Mouse (Mus musculus): ENCODE results near the gene Myb. TPM values are rescaled to one million over a fixed set of nuclear protein-coding genes. Genes with fewer than 3 reads are reported as not detected.

Gene Myb
- total and polyA plus RNA-seq, 3 experiments, result 133 to 245 (median 155) TPM

DNA sequence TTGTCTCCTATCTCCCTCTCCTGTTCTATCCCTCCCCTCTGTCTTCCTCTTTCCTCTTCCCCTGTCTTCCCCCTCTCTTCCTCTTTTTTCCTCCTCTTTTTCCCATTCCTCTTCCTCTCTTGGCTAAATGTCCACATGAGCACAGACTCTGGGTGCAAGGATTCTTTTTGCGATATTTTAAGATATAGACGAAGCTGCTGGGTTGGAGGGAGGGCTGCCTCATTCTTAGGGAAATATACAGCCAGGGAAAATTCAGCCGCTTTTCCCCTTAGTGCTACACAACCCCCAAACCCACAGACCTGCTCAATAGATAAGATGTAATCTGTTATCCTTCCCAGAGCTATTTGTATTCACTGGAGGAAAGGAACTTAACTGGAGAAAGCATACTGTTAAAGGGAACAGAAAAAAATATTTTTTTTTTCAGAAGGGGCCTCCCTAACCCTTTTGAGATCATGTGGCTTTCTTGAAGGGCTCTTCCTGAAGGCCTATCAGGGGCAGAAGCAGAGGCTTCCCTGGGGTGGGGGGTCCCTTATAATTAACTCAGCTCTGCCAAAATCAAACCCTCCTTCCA lies 33.2 kb upstream of the Myb start:
- peak overlapping the region; percentile 96 for H3K27ac ChIP-seq (ENCODE audit: control insufficient read depth, low read depth, low read length)
- H3K79me2 ChIP-seq (ENCODE audit: control insufficient read depth, insufficient read depth, low read length, poor library complexity), result no peaks in the 10 kb centered on the region; the same call in 1 of the 2 replicates
- DNase-seq (ENCODE audit: low read depth, low spot score), result peak; percentile 43
- no peaks in the 10 kb centered on the region for H3K9me3 ChIP-seq (replicated peaks; ENCODE audit: insufficient read depth, low read length)
- peak overlapping the region; percentile 50 to 60 for H3K4me3 ChIP-seq (ENCODE audit: control insufficient read depth in 1 of 2, insufficient read depth in 1 of 2, low read depth in 2 of 2, low read length in 2 of 2)
- peak overlapping the region; percentile 63 for H3K9ac ChIP-seq (ENCODE audit: control insufficient read depth, low read depth, low read length, poor library complexity, severe bottlenecking)
- H3K36me3 ChIP-seq (ENCODE audit: control insufficient read depth in 1 of 2, insufficient read depth in 2 of 2, low read length in 2 of 2), result peaks cover 0 to 61% of the 10 kb centered on the region in 2 experiments; a peak in 2 of 4 replicates
- H3K4me1 ChIP-seq (ENCODE audit: control insufficient read depth in 1 of 2, insufficient read depth in 2 of 2, low read length in 2 of 2), result peaks cover 39 to 64% of the 10 kb centered on the region in 2 experiments
- no peaks in the 10 kb centered on the region for H3K27me3 ChIP-seq (ENCODE audit: control insufficient read depth in 1 of 2, insufficient read depth in 2 of 2, low read length in 2 of 2)
- TF ChIP-seq ZKSCAN1 (IDR thresholded peaks at IDR 0.05; ENCODE audit: low read depth, low read length) (no peak), UBTF (IDR thresholded peaks at IDR 0.05; ENCODE audit: borderline replicate concordance, insufficient read depth, low read depth, low read length) (no peak), NELFE (IDR thresholded peaks at IDR 0.05; ENCODE audit: low read depth, low read length) (no peak), MYC (IDR thresholded peaks at IDR 0.05; ENCODE audit: low read depth, low read length) (no peak), MXI1 (IDR thresholded peaks at IDR 0.05; ENCODE audit: low read depth, low read length) (0 out of 2 replicates have a peak, but pooled peaks have one; percentile 12), NRF1 (IDR thresholded peaks at IDR 0.05; ENCODE audit: insufficient read depth, low read depth, low read length, poor library complexity, severe bottlenecking) (no peak), USF2 (IDR thresholded peaks at IDR 0.05; ENCODE audit: borderline replicate concordance in 1 of 2, insufficient read depth in 1 of 2, low read depth in 1 of 2, low read length in 2 of 2) (no peak), MYB (IDR thresholded peaks at IDR 0.05; ENCODE audit: low read depth, low read length) (no peak), JUND (IDR thresholded peaks at IDR 0.05; ENCODE audit: low read depth, low read length) (no peak), ZMIZ1 (IDR thresholded peaks at IDR 0.05; ENCODE audit: low read depth, low read length) (no peak), EP300 (IDR thresholded peaks at IDR 0.05; ENCODE audit: low read depth in 1 of 2, low read length in 2 of 2) (peak; percentile 57 to 66; a peak in 3 of 4 replicates), MAZ (IDR thresholded peaks at IDR 0.05; ENCODE audit: low read depth, low read length) (peak; percentile 63; the same call in 1 of the 2 replicates), CHD2 (IDR thresholded peaks at IDR 0.05; ENCODE audit: low read length) (no peak), RAD21 (IDR thresholded peaks at IDR 0.05; ENCODE audit: low read depth, low read length) (no peak), GABPA (IDR thresholded peaks at IDR 0.05; ENCODE audit: low read depth, low read length) (no peak), SMC3 (IDR thresholded peaks at IDR 0.05; ENCODE audit: low read depth, low read length) (no peak), TAL1 (IDR thresholded peaks at IDR 0.05; ENCODE audit: low read length) (no peak), ZC3H11A (IDR thresholded peaks at IDR 0.05; ENCODE audit: low read depth, low read length) (0 out of 2 replicates have a peak, but pooled peaks have one; percentile 10), CHD1 (IDR thresholded peaks at IDR 0.05; ENCODE audit: low read depth, low read length) (no peak; the same call in none of the 2 replicates), CTCF (IDR thresholded peaks at IDR 0.05 in 2 of 3, conservative IDR thresholded peaks at IDR 0.05 in 1 of 3; ENCODE audit: control insufficient read depth in 1 of 3, insufficient read depth in 1 of 3, low read depth in 2 of 3, low read length in 3 of 3, poor library complexity in 1 of 3, severe bottlenecking in 1 of 3) (no peak), TBP (IDR thresholded peaks at IDR 0.05; ENCODE audit: low read depth, low read length) (no peak), TCF12 (IDR thresholded peaks at IDR 0.05; ENCODE audit: low read depth, low read length) (peak; percentile 55; the same call in 1 of the 2 replicates), KAT2A (conservative IDR thresholded peaks at IDR 0.05; ENCODE audit: low read depth, low read length) (no peak), MAFK (IDR thresholded peaks at IDR 0.05; ENCODE audit: borderline replicate concordance, low read depth, low read length) (no peak), USF1 (IDR thresholded peaks at IDR 0.05; ENCODE audit: low read depth, low read length) (peak; percentile 65), SIN3A (IDR thresholded peaks at IDR 0.05; ENCODE audit: low read length) (0 out of 2 replicates have a peak, but pooled peaks have one; percentile 30), ELF1 (IDR thresholded peaks at IDR 0.05; ENCODE audit: low read depth, low read length) (0 out of 2 replicates have a peak, but pooled peaks have one; percentile 5), GATA1 (IDR thresholded peaks at IDR 0.05; ENCODE audit: low read depth, low read length) (peak; percentile 71; the same call in 1 of the 2 replicates), MEF2A (IDR thresholded peaks at IDR 0.05; ENCODE audit: extremely low read depth, insufficient replicate concordance, low read depth, low read length, poor library complexity, severe bottlenecking) (no peak), RCOR1 (IDR thresholded peaks at IDR 0.05; ENCODE audit: low read depth, low read length) (peak; percentile 59; the same call in 1 of the 2 replicates), BHLHE40 (IDR thresholded peaks at IDR 0.05; ENCODE audit: borderline replicate concordance, low read depth, low read length) (no peak), POLR2A (IDR thresholded peaks at IDR 0.05; ENCODE audit: control insufficient read depth in 1 of 2, insufficient read depth in 1 of 2, low read depth in 1 of 2, low read length in 2 of 2, poor library complexity in 1 of 2) (0 out of 4 replicates have a peak, but pooled peaks of 1 of the 2 experiments have one; percentile 1), POLR2AphosphoS5 (IDR thresholded peaks at IDR 0.05; ENCODE audit: borderline replicate concordance, low read depth, low read length) (no peak), POLR2AphosphoS2 (IDR thresholded peaks at IDR 0.05; ENCODE audit: low read length) (no peak), ZNF384 (IDR thresholded peaks at IDR 0.05; ENCODE audit: low read depth, low read length) (peak; percentile 91), MAX (IDR thresholded peaks at IDR 0.05; ENCODE audit: low read length) (no peak)

Data from MEL (cell line).